Mouse (Mus musculus) cerebellum, adult 11-12 months (tissue): ENCODE measurements around the gene Tada3.
A peak's percentile ranks its signal among the peaks of the same experiment; 100 is the strongest.

Experiments
- DNase-seq: peaks from one replicate; pipeline ENCODE4 v3.0.0; 2022

Tada3 gene

GRCm38 (mm10) chr6:113385160-113385714, 7.6 kb upstream of the Tada3 start:
- DNase-seq, result no peak

DNA sequence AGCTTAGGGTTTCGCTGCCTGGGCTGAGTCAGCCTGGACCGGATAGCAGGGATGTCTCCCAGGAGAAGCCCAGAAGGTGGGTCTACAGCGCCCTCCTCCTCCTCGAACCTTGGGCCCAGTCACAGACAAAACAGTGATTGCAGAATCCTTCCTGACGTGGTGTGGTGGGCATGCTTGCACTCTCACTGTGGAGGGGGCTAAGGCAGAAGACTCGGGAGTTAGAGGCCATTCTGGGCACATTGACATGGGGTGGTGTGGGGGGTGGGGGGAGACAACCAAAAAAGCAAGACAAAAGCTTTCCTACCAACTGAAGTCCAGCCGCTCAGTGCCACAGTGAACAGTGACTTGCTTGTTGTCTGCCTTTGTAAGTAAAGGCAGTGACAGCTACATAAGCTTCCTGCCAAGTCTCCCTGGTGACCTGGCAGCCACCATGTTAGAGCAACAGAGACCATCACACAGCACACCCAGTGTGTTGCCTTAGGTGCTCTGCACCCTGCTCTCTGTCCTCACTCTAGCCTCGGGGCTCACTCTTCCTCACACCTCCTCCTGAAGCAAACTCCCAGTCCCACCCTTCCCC, 6.8 kb upstream of the Tada3 start:
- peak; percentile 39 for DNase-seq

GRCm38 (mm10) chr6:113380480-113380879, 2.8 kb upstream of the Tada3 start:
- no peak for DNase-seq

DNA sequence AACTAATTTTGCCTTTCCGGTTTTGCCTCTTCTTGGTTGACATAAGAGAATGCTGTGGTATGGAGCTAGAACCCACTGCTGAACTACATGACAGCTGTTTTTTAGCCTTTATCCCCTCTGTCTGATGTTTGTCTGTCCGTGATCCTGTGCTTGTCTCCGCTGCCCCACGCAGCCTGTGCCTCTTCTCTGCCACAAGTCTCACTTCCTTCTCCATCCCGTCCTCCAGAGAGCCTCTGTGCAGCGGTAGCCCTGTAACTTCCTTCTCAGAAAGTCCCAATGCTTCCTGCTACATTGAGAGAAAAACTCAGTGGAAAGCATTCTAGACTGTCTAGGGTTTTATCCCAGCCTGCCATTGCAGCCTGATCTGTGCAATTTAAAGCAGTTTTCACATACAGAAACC, 1.6 kb upstream of the Tada3 start:
- no peak for DNase-seq

GRCm38 (mm10) chr6:113377172-113377495, 549 bp downstream of the Tada3 start:
- DNase-seq, result no peak

- DNase-seq, result no peak
Measured at GRCm38 (mm10) chr6:113373491-113373890, 4.2 kb downstream of the Tada3 start.

GRCm38 (mm10) chr6:113370194-113370929, 7.3 kb downstream of the Tada3 start:
- no peak for DNase-seq

GRCm38 (mm10) chr6:113368577-113368976, 9.1 kb downstream of the Tada3 start:
- no peak for DNase-seq

DNA sequence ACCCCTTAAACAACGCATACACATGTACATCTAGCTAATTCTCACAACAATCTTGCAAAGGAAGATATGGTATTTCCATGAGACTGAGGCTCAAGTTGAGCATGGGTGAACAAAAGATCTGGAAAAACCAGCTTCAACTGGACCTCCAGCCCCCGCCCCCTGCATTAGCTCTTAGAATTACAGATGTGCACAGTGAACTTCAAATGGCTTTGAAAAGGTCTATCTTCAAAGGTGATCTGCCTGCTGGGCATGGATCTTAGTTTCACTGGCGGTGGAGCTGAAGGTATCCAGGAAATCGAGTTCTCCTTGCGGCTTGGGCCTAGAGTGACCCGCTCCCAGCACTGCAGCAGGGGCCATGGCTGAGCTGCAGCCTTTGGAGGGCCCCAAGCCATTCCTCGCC, 9.6 kb downstream of the Tada3 start:
- no peak for DNase-seq

GRCm38 (mm10) chr6:113367574-113367973, 10.1 kb downstream of the Tada3 start:
- DNase-seq, result no peak

DNA sequence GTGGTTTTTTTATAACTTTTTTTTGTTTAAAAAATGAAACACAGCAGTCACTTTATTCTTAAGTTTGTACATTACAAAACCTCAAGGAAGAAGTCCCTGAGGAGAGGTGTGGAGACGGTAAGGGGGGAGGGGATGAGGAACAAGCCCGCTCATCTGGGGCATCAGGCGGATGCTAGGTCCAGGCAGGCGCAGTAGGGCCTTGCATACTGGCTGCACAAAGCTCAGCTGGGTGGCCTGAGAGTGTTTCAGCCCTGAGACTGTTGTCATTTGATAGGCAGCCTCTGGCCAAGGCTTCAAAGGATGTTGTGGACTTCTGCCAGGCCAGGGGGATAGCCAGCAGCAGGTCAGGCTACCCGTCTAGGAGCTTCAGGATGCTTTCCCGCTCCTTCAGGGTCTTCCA, 11.0 kb downstream of the Tada3 start:
- DNase-seq, result no peak

DNA sequence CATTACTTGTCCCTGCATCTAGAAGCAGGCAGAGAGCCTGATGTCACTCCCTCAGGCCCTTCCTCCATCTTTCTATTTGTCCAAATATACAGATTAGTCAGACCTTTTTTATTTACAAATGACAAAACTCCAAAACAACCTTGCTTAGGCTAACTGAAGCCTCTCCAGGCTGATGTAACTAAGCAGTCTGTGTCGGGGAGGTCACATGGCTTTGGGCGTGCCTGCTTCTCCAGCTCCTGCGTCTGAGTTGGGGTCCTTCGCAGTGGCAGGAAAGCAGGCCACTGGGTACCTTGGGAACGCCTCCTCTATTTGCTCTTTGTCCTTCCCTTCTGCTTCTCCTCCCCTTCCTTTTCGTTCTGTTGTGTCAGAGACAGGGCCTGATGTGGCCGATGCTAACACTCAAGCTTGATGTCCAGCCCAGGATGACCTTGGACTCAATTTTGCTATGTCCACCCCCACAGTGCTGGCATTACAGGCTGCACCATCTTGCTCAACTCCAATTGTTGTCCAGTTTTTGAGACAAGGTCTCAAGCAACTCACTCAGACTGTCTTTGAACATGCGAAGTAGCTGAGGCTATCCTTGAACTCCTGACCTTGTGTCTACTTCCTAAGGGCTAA, 13.1 kb downstream of the Tada3 start:
- DNase-seq, result no peak

- no peak for DNase-seq
Measured at GRCm38 (mm10) chr6:113362241-113362640, 15.4 kb downstream of the Tada3 start.

- DNase-seq, result no peak
Measured at GRCm38 (mm10) chr6:113361476-113361875, 16.2 kb downstream of the Tada3 start.

GRCm38 (mm10) chr6:113353696-113354095, 24.0 kb downstream of the Tada3 start:
- DNase-seq, result no peak

DNA sequence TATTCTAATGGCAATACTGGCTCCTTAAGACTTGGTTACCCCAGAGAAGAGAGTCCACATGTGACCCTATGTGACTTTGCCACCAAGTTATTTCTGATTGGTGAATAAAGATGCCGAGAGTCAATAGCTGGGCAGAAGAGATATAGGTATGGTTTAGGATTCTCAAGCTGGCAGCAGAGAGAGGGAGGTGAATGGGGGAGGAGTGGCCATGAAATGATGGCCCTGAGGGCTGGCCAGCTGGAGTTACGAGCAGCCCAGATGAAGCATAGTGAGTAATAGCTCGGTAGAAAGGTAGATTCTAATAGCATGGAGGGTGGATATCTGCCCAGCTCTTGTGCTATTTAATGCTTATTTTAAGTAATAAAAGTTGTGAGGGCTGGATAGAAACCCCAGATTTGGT, 24.9 kb downstream of the Tada3 start:
- DNase-seq, result no peak

GRCm38 (mm10) chr6:113351653-113352052, 26.0 kb downstream of the Tada3 start:
- no peak for DNase-seq

DNA sequence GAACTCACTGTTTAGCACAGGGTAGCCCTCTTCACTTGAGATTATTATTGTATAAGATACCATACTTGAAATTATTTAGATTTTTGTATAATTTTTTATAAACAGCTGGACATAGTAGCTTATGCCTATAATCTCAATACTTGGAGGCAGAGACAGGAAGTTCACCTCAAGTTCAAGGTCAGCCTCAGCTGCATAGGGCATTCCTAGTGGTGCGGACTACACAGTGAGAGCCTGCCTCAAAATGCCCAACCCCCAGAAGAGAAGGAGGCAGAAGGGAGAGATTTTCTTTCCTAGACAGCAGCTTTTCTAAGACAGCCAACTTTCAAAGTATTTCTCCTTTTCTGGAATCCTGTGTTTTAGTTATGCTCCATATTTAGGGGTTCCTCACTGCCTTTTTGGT, 26.5 kb downstream of the Tada3 start:
- no peak for DNase-seq

- DNase-seq, result no peak
Measured at GRCm38 (mm10) chr6:113350538-113350937, 27.1 kb downstream of the Tada3 start.

- no peak for DNase-seq
Measured at GRCm38 (mm10) chr6:113346897-113347296, 30.8 kb downstream of the Tada3 start.

- DNase-seq, result peak; percentile 58
Measured at GRCm38 (mm10) chr6:113344321-113344720, 33.4 kb downstream of the Tada3 start.

GRCm38 (mm10) chr6:113343177-113344092, 34.2 kb downstream of the Tada3 start, which contains the start of gene Camk1:
Camk1 (minus strand) TSS chr6:113343984.
- peak; percentile 83 for DNase-seq

GRCm38 (mm10) chr6:113342297-113342696, 35.4 kb downstream of the Tada3 start:
- DNase-seq, result no peak
